Mouse (Mus musculus) heart, embryonic 11.5 days (tissue): ENCODE data around the gene Cyp39a1. TPM values are rescaled to one million over a fixed set of nuclear protein-coding genes. Genes with fewer than 3 reads are reported as not detected.
A peak's percentile ranks its signal among the peaks of the same experiment; 100 is the strongest.

Experiments used
- ATAC-seq: fragments of 200-750 bp; cut with Nextera tagmentation; replicated peaks from 2 replicates; pipeline ENCODE4 v1.8.0; 2017; ENCODE audit warnings: moderate library complexity; ENCODE audit not compliant: insufficient number of reproducible peaks, low FRiP score, low TSS enrichment
- H3K27ac ChIP-seq: fragments of 300-500 bp; sonication (generic); 2 replicates; pipeline ENCODE4 v1.5.1; 2014; ENCODE audit warnings: mild to moderate bottlenecking, low read depth, low read length
- H3K27me3 ChIP-seq: fragments of 300-500 bp; sonication (generic); 2 replicates; pipeline ENCODE4 v1.6.1; 2014; ENCODE audit warnings: mild to moderate bottlenecking, low read length, mixed read lengths; ENCODE audit not compliant: control insufficient read depth, insufficient read depth
- H3K36me3 ChIP-seq: fragments of 300-500 bp; sonication (generic); 2 replicates; pipeline ENCODE4 v1.6.1; 2014; ENCODE audit warnings: mild to moderate bottlenecking, low read length, moderate library complexity, mixed read lengths; ENCODE audit not compliant: control insufficient read depth, insufficient read depth
- H3K4me1 ChIP-seq: fragments of 300-500 bp; sonication (generic); 2 replicates; pipeline ENCODE4 v1.6.1; 2014; ENCODE audit warnings: low read length; ENCODE audit not compliant: control insufficient read depth, insufficient read depth
- H3K4me2 ChIP-seq: fragments of 300-500 bp; sonication (generic); 2 replicates; pipeline ENCODE4 v1.6.1; 2014; ENCODE audit warnings: mild to moderate bottlenecking, moderate library complexity
- H3K4me3 ChIP-seq: fragments of 300-500 bp; sonication (generic); 2 replicates; pipeline ENCODE4 v1.5.1; 2014; ENCODE audit warnings: low read depth, low read length
- H3K9ac ChIP-seq: fragments of 300-500 bp; sonication (generic); 2 replicates; pipeline ENCODE4 v1.6.1; 2014; ENCODE audit warnings: mild to moderate bottlenecking, low read depth, low read length, moderate library complexity
- H3K9me3 ChIP-seq: fragments of 300-500 bp; sonication (generic); replicated peaks from 2 replicates; pipeline ENCODE4 v1.6.1; 2016; ENCODE audit warnings: low read length; ENCODE audit not compliant: control insufficient read depth
- WGBS: fragments of 180-500 bp; shearing (Covaris S2); extraction: QIAGEN DNeasy Blood & Tissue Kit; methylation state at CpG from one replicate; pipeline ENCODE4 v1.1.7; 2014; ENCODE audit not compliant: insufficient replicate concordance; 5-methylcytosine and 5-hydroxymethylcytosine counted together
- polyA plus RNA-seq: library from polyadenylated mRNA; unstranded; fragments of >200 nt; fragmentation: Nextera tagmentation; extraction: Ambion mirVana; gene quantifications from 2 replicates; pipeline ENCODE4 v1.2.1, GENCODE M21; 2014

Gene Cyp39a1
- polyA plus RNA-seq, 1 experiment from 2014 or later, result 18.6 TPM

DNA sequence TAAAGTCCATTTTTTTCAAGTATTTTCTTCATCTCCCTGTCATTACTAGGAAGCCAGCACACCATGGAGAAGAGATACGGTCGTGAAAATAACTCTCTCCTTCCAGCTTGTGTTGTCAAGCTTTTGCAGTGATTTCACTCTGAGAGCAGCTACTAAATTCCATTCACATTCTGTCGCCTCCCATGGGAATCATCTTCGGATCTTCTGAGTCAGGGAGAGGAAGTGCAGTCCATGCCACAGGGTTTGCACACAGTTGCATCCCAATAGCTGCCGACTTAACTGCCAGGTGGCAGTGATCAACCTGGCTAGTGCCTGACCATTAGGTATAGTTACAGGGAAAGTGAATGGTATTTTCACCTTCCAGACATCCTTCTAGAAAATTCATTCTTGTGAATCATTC, 87.5 kb downstream of the Cyp39a1 start:
- Histone ChIP-seq H3K27me3 (no peaks in the 10 kb centered on the region), H3K4me1 (peaks cover 2% of the 10 kb centered on the region; the same call in 1 of the 2 replicates), H3K4me2 (no peak overlapping the region), H3K9me3 (no peaks in the 10 kb centered on the region), H3K9ac (no peak overlapping the region), H3K27ac (no peak overlapping the region), H3K36me3 (no peaks in the 10 kb centered on the region), H3K4me3 (no peak overlapping the region)
- no peak for ATAC-seq
- WGBS, result 46% methylated on average over 5 of the region's 5 CpGs

DNA sequence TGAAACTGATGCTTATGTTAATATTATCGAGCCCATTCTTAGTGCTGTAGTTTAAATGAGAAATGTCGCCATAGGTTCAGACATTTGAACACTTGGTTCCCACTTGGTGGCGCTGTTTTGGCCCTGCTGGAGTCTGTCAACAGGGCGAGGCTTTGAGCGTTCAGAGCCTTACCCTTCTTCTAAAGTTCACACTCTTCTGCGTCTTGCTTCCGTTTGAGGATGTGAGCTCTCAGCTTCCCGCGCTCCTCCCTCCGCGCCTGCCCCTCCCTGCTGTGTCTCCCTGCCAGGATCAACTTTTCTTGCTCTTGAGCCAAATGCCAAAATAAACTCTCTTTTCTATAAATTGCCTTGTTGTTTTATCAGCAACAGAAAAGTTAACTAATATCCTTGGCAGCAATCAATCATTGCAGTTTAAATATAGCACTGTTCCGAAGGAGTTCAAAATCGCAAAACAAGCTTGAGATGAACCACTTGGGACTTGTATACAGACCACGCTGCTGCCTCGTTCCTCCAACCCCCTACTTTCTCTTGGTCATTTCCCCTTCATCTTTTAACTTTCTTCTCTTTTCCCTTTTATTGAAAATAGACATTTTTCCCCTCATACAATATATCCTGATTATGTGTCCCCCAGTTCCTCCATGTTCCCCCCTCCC, 91.5 kb downstream of the Cyp39a1 start:
- H3K9me3 ChIP-seq, result no peaks in the 10 kb centered on the region
- no peak for ATAC-seq
- WGBS, result 42% methylated on average over 15 of the region's 15 CpGs
- no peaks in the 10 kb centered on the region for H3K36me3 ChIP-seq
- no peak overlapping the region for H3K27ac ChIP-seq
- H3K9ac ChIP-seq, result no peak overlapping the region
- no peaks in the 10 kb centered on the region for H3K27me3 ChIP-seq
- no peak overlapping the region for H3K4me3 ChIP-seq
- peak overlapping the region; percentile 29; the same call in 1 of the 2 replicates for H3K4me2 ChIP-seq
- peaks cover 2% of the 10 kb centered on the region; the same call in 1 of the 2 replicates for H3K4me1 ChIP-seq

DNA sequence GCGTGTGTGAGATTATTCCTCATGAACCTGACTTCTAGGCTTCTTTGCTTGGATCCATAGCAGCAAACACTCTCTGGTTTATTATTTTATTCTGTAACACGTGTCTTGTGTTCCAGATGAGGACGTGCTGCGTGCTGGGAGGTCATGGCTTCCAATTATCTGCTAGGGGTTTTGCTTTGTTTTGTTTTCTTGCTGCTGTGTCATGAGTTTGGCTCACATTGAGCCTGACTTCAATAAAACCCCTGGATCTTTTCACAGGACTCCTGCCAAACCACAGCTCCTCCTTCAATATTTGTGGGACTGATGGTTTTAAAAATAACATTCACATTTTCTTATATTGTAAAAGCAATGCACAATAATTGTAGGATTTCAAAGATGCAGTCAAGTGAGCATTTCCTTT, 117.3 kb downstream of the Cyp39a1 start:
- no peaks in the 10 kb centered on the region for H3K4me1 ChIP-seq
- H3K27me3 ChIP-seq, result no peaks in the 10 kb centered on the region
- no peak overlapping the region for H3K9ac ChIP-seq
- no peak overlapping the region for H3K4me2 ChIP-seq
- 70% methylated on average over 4 of the region's 4 CpGs for WGBS
- no peaks in the 10 kb centered on the region for H3K9me3 ChIP-seq
- H3K36me3 ChIP-seq, result no peaks in the 10 kb centered on the region
- no peak overlapping the region for H3K4me3 ChIP-seq
- no peak for ATAC-seq
- H3K27ac ChIP-seq, result no peak overlapping the region

- no peak for ATAC-seq
- no peak overlapping the region for H3K4me2 ChIP-seq
- no peaks in the 10 kb centered on the region for H3K4me1 ChIP-seq
- WGBS, result 88% methylated on average over 5 of the region's 5 CpGs
- no peaks in the 10 kb centered on the region for H3K27me3 ChIP-seq
- no peak overlapping the region for H3K9ac ChIP-seq
- H3K36me3 ChIP-seq, result no peaks in the 10 kb centered on the region
- no peaks in the 10 kb centered on the region for H3K9me3 ChIP-seq
- no peak overlapping the region for H3K4me3 ChIP-seq
- H3K27ac ChIP-seq, result no peak overlapping the region
Measured at GRCm38 (mm10) chr17:43788222-43788621, 121.0 kb downstream of the Cyp39a1 start.

- H3K4me1 ChIP-seq, result no peaks in the 10 kb centered on the region
- ATAC-seq, result no peak
- no peak overlapping the region for H3K27ac ChIP-seq
Measured at GRCm38 (mm10) chr17:43789376-43789775, 122.2 kb downstream of the Cyp39a1 start.

GRCm38 (mm10) chr17:43791751-43792150, 124.5 kb downstream of the Cyp39a1 start:
- Histone ChIP-seq H3K36me3 (no peaks in the 10 kb centered on the region), H3K4me3 (no peak overlapping the region), H3K9ac (no peak overlapping the region), H3K27ac (no peak overlapping the region), H3K4me2 (no peak overlapping the region), H3K9me3 (no peaks in the 10 kb centered on the region), H3K4me1 (no peaks in the 10 kb centered on the region), H3K27me3 (no peaks in the 10 kb centered on the region)
- 85% methylated on average over 3 of the region's 3 CpGs for WGBS
- ATAC-seq, result no peak

More at GRCm38 (mm10) chr17:43789376-43789775, 122.2 kb downstream of the Cyp39a1 start:
- Histone ChIP-seq H3K4me2 (no peak overlapping the region), H3K4me3 (no peak overlapping the region), H3K9ac (no peak overlapping the region), H3K9me3 (no peaks in the 10 kb centered on the region), H3K27me3 (no peaks in the 10 kb centered on the region), H3K36me3 (no peaks in the 10 kb centered on the region)

- WGBS, result 67% methylated on average over 1 of the region's 1 CpGs
- no peak overlapping the region for H3K9ac ChIP-seq
Measured at GRCm38 (mm10) chr17:43794731-43795280, 127.6 kb downstream of the Cyp39a1 start.

More at GRCm38 (mm10) chr17:43794731-43795280, 127.6 kb downstream of the Cyp39a1 start:
- Histone ChIP-seq H3K36me3 (no peaks in the 10 kb centered on the region), H3K9me3 (no peaks in the 10 kb centered on the region), H3K27me3 (no peaks in the 10 kb centered on the region), H3K4me3 (no peak overlapping the region), H3K4me2 (no peak overlapping the region), H3K27ac (no peak overlapping the region), H3K4me1 (no peaks in the 10 kb centered on the region)
- ATAC-seq, result no peak
